Mouse (Mus musculus): ENCODE data around the gene Mettl27. TPM values are rescaled to one million over a fixed set of nuclear protein-coding genes. Genes with fewer than 3 reads are reported as not detected.
"Not testable (repeated sequence)": the region's sequence is repeated elsewhere in the genome, so short reads cannot be mapped to it uniquely, and the experiment has no call there.

The Mettl27 gene
- polyA plus RNA-seq, 1 experiment from 2014 or later = 11.8 TPM

DNA sequence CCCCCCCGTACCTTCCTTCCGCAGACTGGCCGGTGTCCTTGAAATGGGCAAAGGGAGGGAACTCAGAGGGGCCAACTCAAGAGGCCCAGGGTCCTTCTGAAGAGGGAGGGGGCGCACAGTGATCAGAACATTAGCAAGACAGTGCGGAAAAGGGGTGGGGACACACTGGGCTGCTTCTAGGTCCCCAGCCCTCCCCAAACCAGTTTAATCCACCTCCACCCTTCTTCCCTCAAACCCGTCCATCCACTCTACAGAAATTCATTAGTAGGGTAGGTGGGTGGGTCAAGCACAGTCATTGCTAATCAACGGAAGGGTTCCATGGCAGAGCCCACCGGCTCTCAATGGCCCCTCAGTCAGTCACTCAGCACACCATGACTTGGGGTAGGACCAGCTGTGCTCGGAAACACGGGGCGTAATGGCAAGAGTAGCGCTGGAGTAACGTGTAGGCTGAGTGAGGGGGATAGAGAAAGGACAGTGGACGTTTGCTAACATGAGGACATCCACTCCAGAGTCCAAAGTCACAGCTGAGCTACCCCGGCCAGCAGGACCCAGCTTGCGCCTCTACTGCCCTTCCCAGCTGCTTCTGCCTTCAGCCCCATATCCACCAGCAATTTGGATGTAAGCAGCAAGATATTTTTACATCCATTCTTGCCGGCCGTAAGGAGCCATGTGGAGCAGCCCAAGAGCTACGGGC is 13.2 kb downstream of the Mettl27 start:
- Histone ChIP-seq H3K9me3 (no peaks in the 10 kb centered on the region), H3K4me1 (peaks cover 25% of the 10 kb centered on the region), H3K27ac (0 out of 2 replicates have a peak overlapping the region, but pooled peaks have one; percentile 15), H3K36me3 (replicated peaks) (no peaks in the 10 kb centered on the region), H3K4me3 (peak overlapping the region; percentile 37), H3K27me3 (ENCODE audit: poor library complexity, severe bottlenecking) (peaks cover 50% of the 10 kb centered on the region)
- DNase-seq (ENCODE audit: extremely low spot score, low spot score) = no peak
- WGBS = 41% methylated on average over 18 of the region's 19 CpGs

DNA sequence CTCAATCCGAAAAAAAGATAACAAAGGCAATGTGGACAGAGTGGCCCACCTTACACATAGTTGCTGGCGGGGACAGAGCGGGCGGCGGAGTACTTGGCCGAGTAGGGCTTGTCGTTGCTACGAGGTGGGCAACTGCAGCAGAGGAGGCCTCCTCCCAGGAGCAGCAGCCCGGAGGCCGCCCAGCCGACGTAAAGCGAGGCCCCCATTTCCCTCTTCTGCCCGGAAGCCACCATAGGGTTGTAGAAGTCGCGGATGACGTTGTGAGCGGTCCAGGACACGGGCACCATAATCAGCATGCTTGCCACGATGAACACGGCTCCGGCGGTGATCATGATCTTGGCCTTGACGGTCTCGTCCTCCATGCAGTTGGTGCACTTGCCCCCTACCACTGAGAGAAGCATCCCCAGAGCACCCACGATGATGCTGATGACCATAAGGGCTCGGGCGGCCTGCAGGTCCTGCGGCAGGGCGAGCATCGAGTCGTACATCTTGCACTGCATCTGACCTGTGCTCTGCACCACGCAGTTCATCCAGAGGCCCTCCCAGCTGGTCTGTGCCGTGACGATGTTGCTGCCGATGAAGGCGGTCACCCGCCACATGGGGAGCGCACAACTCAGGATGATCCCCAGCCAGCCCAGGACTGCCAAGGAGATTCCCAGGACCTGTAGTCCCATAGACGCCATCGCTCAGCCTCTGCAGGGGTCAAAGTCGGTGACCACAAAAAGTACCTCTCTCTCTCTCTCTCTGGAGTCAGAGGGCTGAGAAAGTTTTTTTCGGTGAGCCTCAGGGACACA is 14.1 kb downstream of the Mettl27 start:
- Histone ChIP-seq H3K9me3 (no peaks in the 10 kb centered on the region), H3K27ac (peak overlapping the region; percentile 15; the same call in 1 of the 2 replicates), H3K36me3 (replicated peaks) (no peaks in the 10 kb centered on the region), H3K4me1 (peaks cover 30% of the 10 kb centered on the region), H3K27me3 (ENCODE audit: poor library complexity, severe bottlenecking) (peaks cover 50% of the 10 kb centered on the region), H3K4me3 (peak overlapping the region; percentile 37)
- WGBS = 16% methylated on average over 43 of the region's 43 CpGs
- DNase-seq (ENCODE audit: extremely low spot score, low spot score) = no peak

- Histone ChIP-seq H3K4me3 (peak within 1 kb of the TSS; percentile 37), H3K4me1 (peaks cover 36% of the 10 kb centered on the region), H3K9me3 (no peaks in the 10 kb centered on the region), H3K27ac (peak within 1 kb of the TSS; percentile 15; the same call in 1 of the 2 replicates), H3K27me3 (ENCODE audit: poor library complexity, severe bottlenecking) (peaks cover 50% of the 10 kb centered on the region), H3K36me3 (replicated peaks) (no peaks in the 10 kb centered on the region)
- 7% methylated on average over 11 of the region's 11 CpGs for WGBS
- no peak for DNase-seq (ENCODE audit: extremely low spot score, low spot score)
Observed at GRCm38 (mm10) chr5:134946857-134947255, 14.7 kb downstream of the Mettl27 start, which contains the start of gene Cldn4. TSS of gene Cldn4 (minus strand) at chr5:134946934.

GRCm38 (mm10) chr5:134947420-134948084 is 15.4 kb downstream of the Mettl27 start:
- Histone ChIP-seq H3K9me3 (no peaks in the 10 kb centered on the region), H3K27ac (peak overlapping the region; percentile 15; the same call in 1 of the 2 replicates), H3K36me3 (replicated peaks) (no peaks in the 10 kb centered on the region), H3K27me3 (ENCODE audit: poor library complexity, severe bottlenecking) (peaks cover 50% of the 10 kb centered on the region), H3K4me1 (peaks cover 36% of the 10 kb centered on the region), H3K4me3 (no peak overlapping the region)
- 68% methylated on average over 5 of the region's 5 CpGs for WGBS
- no peak for DNase-seq (ENCODE audit: extremely low spot score, low spot score)

DNA sequence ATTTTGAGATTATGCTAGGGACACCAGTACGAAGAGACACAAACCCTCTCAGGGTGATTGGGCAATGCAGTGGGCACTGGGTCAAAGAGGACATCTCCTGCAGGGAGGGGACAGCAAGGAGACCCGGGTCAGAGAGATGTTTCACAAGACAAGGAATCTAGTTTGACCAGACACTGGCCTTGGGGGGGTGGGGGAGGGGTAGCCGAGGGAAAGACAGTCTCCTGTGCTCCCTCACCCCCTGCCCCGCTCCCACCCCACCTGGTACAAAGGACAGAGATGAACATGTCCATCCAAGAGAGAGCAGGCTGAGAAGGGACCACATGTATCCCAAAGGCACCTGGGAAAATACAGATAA is 15.9 kb downstream of the Mettl27 start:
- 71% methylated on average over 4 of the region's 4 CpGs for WGBS
- no peak for DNase-seq (ENCODE audit: extremely low spot score, low spot score)
- no peak overlapping the region for H3K4me3 ChIP-seq
- peaks cover 50% of the 10 kb centered on the region for H3K27me3 ChIP-seq (ENCODE audit: poor library complexity, severe bottlenecking)
- no peaks in the 10 kb centered on the region for H3K36me3 ChIP-seq (replicated peaks)
- H3K4me1 ChIP-seq = peaks cover 36% of the 10 kb centered on the region
- 0 out of 2 replicates have a peak overlapping the region, but pooled peaks have one; percentile 15 for H3K27ac ChIP-seq
- no peaks in the 10 kb centered on the region for H3K9me3 ChIP-seq

DNA sequence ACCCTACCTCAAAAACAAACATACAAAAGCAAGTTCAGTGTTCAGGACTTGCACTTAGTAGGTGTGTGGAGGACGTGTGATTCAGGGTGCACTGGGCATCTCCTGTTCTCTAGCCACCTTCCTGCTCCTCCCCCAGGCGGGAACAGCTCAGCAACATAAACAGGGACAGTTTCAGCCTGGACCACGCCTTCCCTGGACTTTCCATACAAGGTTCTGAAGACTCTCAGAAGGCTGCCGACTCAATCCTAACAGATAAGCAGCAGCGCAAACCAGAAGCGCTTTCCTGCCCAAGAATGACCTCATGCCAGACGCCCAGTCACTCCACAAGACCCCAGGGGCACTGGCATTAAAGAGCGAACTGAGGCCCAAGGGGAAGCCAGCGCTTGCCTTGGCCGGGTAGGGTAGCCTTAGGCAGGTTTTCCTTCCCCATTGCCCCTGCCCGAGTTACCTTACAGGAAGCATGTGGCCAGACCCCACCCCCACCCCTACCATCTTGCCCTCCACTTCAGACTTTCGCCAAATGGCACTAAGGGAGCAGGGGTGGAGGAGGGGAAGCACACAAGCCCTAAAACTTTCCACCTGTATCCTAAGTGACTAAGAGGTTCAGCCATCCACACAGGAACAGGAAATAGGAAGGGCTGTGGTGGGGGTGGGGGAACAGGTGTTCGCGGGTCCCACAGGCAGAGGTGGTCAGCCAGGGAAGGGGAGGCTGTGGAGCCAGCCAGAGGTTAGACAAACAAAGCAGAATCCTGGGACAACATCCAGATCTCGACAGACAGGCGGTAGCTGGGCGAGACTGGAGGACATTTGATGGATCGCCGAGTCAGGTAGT is 19.1 kb downstream of the Mettl27 start:
- Histone ChIP-seq H3K27ac (no peak overlapping the region; the same call in 1 of the 2 replicates), H3K9me3 (no peaks in the 10 kb centered on the region), H3K36me3 (replicated peaks) (no peaks in the 10 kb centered on the region), H3K4me3 (no peak overlapping the region), H3K4me1 (peaks cover 31% of the 10 kb centered on the region), H3K27me3 (ENCODE audit: poor library complexity, severe bottlenecking) (peaks cover 26% of the 10 kb centered on the region)
- no peak for DNase-seq (ENCODE audit: extremely low spot score, low spot score)
- WGBS = 50% methylated on average over 19 of the region's 19 CpGs

- H3K4me1 ChIP-seq = peaks cover 20% of the 10 kb centered on the region
- no peaks in the 10 kb centered on the region for H3K36me3 ChIP-seq (replicated peaks)
- no peak for DNase-seq (ENCODE audit: extremely low spot score, low spot score)
- H3K27ac ChIP-seq = no peak overlapping the region
- H3K27me3 ChIP-seq (ENCODE audit: poor library complexity, severe bottlenecking) = no peaks in the 10 kb centered on the region
- H3K9me3 ChIP-seq = no peaks in the 10 kb centered on the region
- WGBS = 84% methylated on average over 5 of the region's 5 CpGs
- no peak overlapping the region for H3K4me3 ChIP-seq
Observed at GRCm38 (mm10) chr5:134955491-134955890, 23.3 kb downstream of the Mettl27 start.

- 85% methylated on average over 7 of the region's 7 CpGs for WGBS
- Histone ChIP-seq H3K27ac (no peak overlapping the region), H3K36me3 (replicated peaks) (no peaks in the 10 kb centered on the region), H3K9me3 (no peaks in the 10 kb centered on the region), H3K4me3 (no peak overlapping the region), H3K27me3 (ENCODE audit: poor library complexity, severe bottlenecking) (no peaks in the 10 kb centered on the region), H3K4me1 (peaks cover 15% of the 10 kb centered on the region)
- DNase-seq (ENCODE audit: extremely low spot score, low spot score) = no peak
Observed at GRCm38 (mm10) chr5:134959114-134959513, 26.9 kb downstream of the Mettl27 start.

GRCm38 (mm10) chr5:134960430-134960829 is 28.3 kb downstream of the Mettl27 start:
- WGBS = 74% methylated on average over 2 of the region's 2 CpGs
- no peaks in the 10 kb centered on the region for H3K27me3 ChIP-seq (ENCODE audit: poor library complexity, severe bottlenecking)
- DNase-seq (ENCODE audit: extremely low spot score, low spot score) = no peak
- H3K27ac ChIP-seq = no peak overlapping the region
- peaks cover 16% of the 10 kb centered on the region for H3K4me1 ChIP-seq
- no peak overlapping the region for H3K4me3 ChIP-seq
- H3K9me3 ChIP-seq = no peaks in the 10 kb centered on the region
- no peaks in the 10 kb centered on the region for H3K36me3 ChIP-seq (replicated peaks)

DNA sequence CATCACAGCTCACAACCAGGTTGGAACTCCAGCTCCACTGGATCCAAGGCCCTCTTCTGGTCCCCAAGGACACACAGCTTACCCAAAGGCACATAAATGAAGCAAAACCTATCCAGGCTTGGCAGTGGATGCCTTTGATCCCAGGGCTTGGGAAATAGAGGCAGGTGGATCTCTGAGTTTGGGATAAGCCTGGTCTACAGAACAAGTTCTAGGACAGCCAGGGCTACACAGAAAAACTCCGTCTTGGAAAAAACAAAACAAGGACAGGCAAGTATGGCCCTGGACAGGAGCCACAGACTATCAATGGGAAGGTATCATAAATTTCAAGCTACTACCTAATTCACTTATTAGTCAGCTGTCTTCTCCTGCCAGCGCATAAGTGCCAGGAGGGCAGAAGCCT is 29.4 kb downstream of the Mettl27 start:
- DNase-seq (ENCODE audit: extremely low spot score, low spot score) = no peak
- H3K36me3 ChIP-seq (replicated peaks) = no peaks in the 10 kb centered on the region
- H3K27ac ChIP-seq = no peak overlapping the region
- WGBS = 93% methylated on average over 2 of the region's 2 CpGs
- peaks cover 27% of the 10 kb centered on the region for H3K4me1 ChIP-seq
- H3K9me3 ChIP-seq = no peaks in the 10 kb centered on the region
- no peak overlapping the region for H3K4me3 ChIP-seq
- H3K27me3 ChIP-seq (ENCODE audit: poor library complexity, severe bottlenecking) = peaks cover 2% of the 10 kb centered on the region; the same call in 1 of the 2 replicates

DNA sequence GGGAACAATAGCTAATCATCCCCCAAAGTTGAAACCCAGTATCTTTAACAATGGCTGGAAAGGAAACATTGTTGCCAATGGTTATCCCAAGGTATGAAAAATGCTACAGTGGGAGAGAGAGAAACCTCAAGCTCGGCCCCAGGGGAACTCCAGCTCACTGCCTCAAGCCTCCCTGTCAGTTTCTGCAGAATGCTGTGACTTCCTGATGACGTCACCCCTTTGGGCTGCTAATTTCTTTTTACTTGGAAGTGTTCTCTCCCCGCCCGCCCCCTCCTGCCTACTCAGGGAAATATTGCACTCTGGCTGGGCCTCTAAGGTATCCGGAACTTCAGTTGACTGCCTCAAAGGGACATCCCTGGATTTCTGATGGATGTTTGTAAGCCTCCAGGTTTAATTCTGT is 31.4 kb downstream of the Mettl27 start:
- Histone ChIP-seq H3K4me1 (peaks cover 30% of the 10 kb centered on the region), H3K27ac (no peak overlapping the region), H3K36me3 (replicated peaks) (no peaks in the 10 kb centered on the region), H3K4me3 (no peak overlapping the region), H3K27me3 (ENCODE audit: poor library complexity, severe bottlenecking) (peaks cover 15% of the 10 kb centered on the region; the same call in 1 of the 2 replicates), H3K9me3 (no peaks in the 10 kb centered on the region)
- WGBS = 51% methylated on average over 5 of the region's 5 CpGs
- no peak for DNase-seq (ENCODE audit: extremely low spot score, low spot score)

- not testable (repeated sequence) for DNase-seq (ENCODE audit: extremely low spot score, low spot score); H3K36me3 ChIP-seq (replicated peaks); H3K4me3 ChIP-seq; H3K9me3 ChIP-seq; H3K27ac ChIP-seq
- Histone ChIP-seq H3K27me3 (ENCODE audit: poor library complexity, severe bottlenecking) (peaks cover 15% of the 10 kb centered on the region; the same call in 1 of the 2 replicates), H3K4me1 (peaks cover 30% of the 10 kb centered on the region)
Observed at GRCm38 (mm10) chr5:134964655-134965054, 32.5 kb downstream of the Mettl27 start.
